Mouse (Mus musculus): ENCODE measurements at regions not wholly inside any gene's neighbourhood (a gene's known extent, or its start where the extent isn't known, plus 50 kb on each side); places are given as distances from the start of the nearest gene placed in this dataset.
"Not testable (repeated sequence)": the region's sequence is repeated elsewhere in the genome, so short reads cannot be mapped to it uniquely, and the experiment has no call there.

GRCm38 (mm10) chr12:18207941-18208340 lies 306.4 kb upstream of the 5730507C01Rik start:
- not testable (repeated sequence) for H3K4me3 ChIP-seq (replicated peaks; ENCODE audit: low read depth, low read length); H3K4me2 ChIP-seq (ENCODE audit: low read length); H3K9ac ChIP-seq (replicated peaks; ENCODE audit: low read length); H3K27ac ChIP-seq (replicated peaks; ENCODE audit: low read depth, low read length); DNase-seq; H3K4me1 ChIP-seq (ENCODE audit: control insufficient read depth, insufficient read depth, low read length); H3K36me3 ChIP-seq (ENCODE audit: control insufficient read depth, insufficient read depth, low read length); H3K9me3 ChIP-seq (ENCODE audit: control insufficient read depth, low read length); ATAC-seq (ENCODE audit: low FRiP score, low TSS enrichment); H3K27me3 ChIP-seq (ENCODE audit: control insufficient read depth, insufficient read depth, low read length)
- 97% methylated on average over 1 of the region's 1 CpGs for WGBS

- ATAC-seq (ENCODE audit: low FRiP score, low TSS enrichment); H3K4me2 ChIP-seq (ENCODE audit: low read length); DNase-seq; H3K4me1 ChIP-seq (ENCODE audit: control insufficient read depth, insufficient read depth, low read length); H3K9ac ChIP-seq (replicated peaks; ENCODE audit: low read length); H3K27ac ChIP-seq (replicated peaks; ENCODE audit: low read depth, low read length); H3K4me3 ChIP-seq (replicated peaks; ENCODE audit: low read depth, low read length); H3K27me3 ChIP-seq (ENCODE audit: control insufficient read depth, insufficient read depth, low read length); H3K36me3 ChIP-seq (ENCODE audit: control insufficient read depth, insufficient read depth, low read length): not testable (repeated sequence)
- peaks cover 12% of the 10 kb centered on the region for H3K9me3 ChIP-seq (ENCODE audit: control insufficient read depth, low read length)
- 89% methylated on average over 16 of the region's 16 CpGs for WGBS
Observed at GRCm38 (mm10) chr12:18216432-18216926, 297.8 kb upstream of the 5730507C01Rik start.

DNA sequence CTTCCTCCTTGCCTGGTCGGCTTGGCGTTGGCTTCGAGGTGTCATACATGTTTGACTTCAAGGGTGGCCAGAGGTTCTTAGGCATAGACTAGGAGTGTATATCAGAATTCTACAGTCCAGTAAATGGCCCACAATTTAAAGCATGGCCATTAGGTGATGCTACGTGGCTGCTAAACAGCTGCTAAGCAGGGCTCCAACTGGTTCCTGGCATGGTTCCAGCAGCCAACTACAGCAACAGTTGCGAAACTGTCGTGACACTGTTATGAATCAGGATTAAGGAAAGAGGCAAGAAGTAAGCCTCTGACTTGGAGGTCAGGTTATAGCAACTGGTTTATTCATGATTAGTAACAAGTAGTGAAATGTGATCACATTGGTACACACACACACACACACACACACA lies 289.8 kb upstream of the 5730507C01Rik start:
- Histone ChIP-seq H3K4me2 (ENCODE audit: low read length) (no peak overlapping the region), H3K27me3 (ENCODE audit: control insufficient read depth, insufficient read depth, low read length) (no peaks in the 10 kb centered on the region), H3K4me3 (replicated peaks; ENCODE audit: low read depth, low read length) (no peak overlapping the region), H3K9ac (replicated peaks; ENCODE audit: low read length) (no peak overlapping the region), H3K36me3 (ENCODE audit: control insufficient read depth, insufficient read depth, low read length) (no peaks in the 10 kb centered on the region), H3K4me1 (ENCODE audit: control insufficient read depth, insufficient read depth, low read length) (no peaks in the 10 kb centered on the region), H3K9me3 (ENCODE audit: control insufficient read depth, low read length) (peaks cover 51% of the 10 kb centered on the region), H3K27ac (replicated peaks; ENCODE audit: low read depth, low read length) (no peak overlapping the region)
- 86% methylated on average over 6 of the region's 6 CpGs for WGBS
- ATAC-seq (ENCODE audit: low FRiP score, low TSS enrichment) (no peak), DNase-seq (no peak)

DNA sequence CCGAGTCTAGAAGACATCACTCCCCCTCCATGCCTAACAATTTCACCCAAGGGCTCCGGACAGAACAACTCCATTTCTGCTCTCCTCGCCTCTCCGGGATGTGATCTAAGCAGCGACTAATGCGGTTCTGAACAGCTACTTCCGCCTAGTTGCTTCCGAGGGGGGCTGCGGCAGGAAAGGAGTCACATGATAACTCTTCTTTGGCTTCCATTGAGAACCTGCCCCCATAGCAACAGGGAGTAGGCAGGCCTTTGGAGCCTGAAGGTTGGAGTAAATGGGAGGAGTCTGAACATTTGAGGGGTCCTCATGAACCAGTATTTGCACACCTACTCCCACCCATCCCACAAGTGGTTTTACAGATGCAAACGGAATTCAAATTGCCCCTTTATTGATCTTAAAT lies 287.6 kb upstream of the 5730507C01Rik start:
- no peak for ATAC-seq (ENCODE audit: low FRiP score, low TSS enrichment)

GRCm38 (mm10) chr12:18231896-18232295 lies 282.4 kb upstream of the 5730507C01Rik start:
- H3K9me3 ChIP-seq (ENCODE audit: control insufficient read depth, low read length) = peaks cover 52% of the 10 kb centered on the region
- WGBS = 82% methylated on average over 5 of the region's 5 CpGs

More for the DNA sequence above, 287.6 kb upstream of the 5730507C01Rik start:
- Histone ChIP-seq H3K9me3 (ENCODE audit: control insufficient read depth, low read length) (peaks cover 68% of the 10 kb centered on the region), H3K4me2 (ENCODE audit: low read length) (no peak overlapping the region), H3K4me3 (replicated peaks; ENCODE audit: low read depth, low read length) (no peak overlapping the region), H3K4me1 (ENCODE audit: control insufficient read depth, insufficient read depth, low read length) (no peaks in the 10 kb centered on the region), H3K27me3 (ENCODE audit: control insufficient read depth, insufficient read depth, low read length) (no peaks in the 10 kb centered on the region), H3K36me3 (ENCODE audit: control insufficient read depth, insufficient read depth, low read length) (no peaks in the 10 kb centered on the region), H3K9ac (replicated peaks; ENCODE audit: low read length) (no peak overlapping the region), H3K27ac (replicated peaks; ENCODE audit: low read depth, low read length) (no peak overlapping the region)
- 92% methylated on average over 10 of the region's 10 CpGs for WGBS
- no peak for DNase-seq

GRCm38 (mm10) chr12:18236330-18236729 lies 278.0 kb upstream of the 5730507C01Rik start:
- not testable (repeated sequence) for H3K4me2 ChIP-seq (ENCODE audit: low read length); H3K27me3 ChIP-seq (ENCODE audit: control insufficient read depth, insufficient read depth, low read length); H3K4me3 ChIP-seq (replicated peaks; ENCODE audit: low read depth, low read length); ATAC-seq (ENCODE audit: low FRiP score, low TSS enrichment); H3K36me3 ChIP-seq (ENCODE audit: control insufficient read depth, insufficient read depth, low read length); H3K9ac ChIP-seq (replicated peaks; ENCODE audit: low read length); H3K4me1 ChIP-seq (ENCODE audit: control insufficient read depth, insufficient read depth, low read length); H3K27ac ChIP-seq (replicated peaks; ENCODE audit: low read depth, low read length); DNase-seq
- peaks cover 45% of the 10 kb centered on the region for H3K9me3 ChIP-seq (ENCODE audit: control insufficient read depth, low read length)

More at GRCm38 (mm10) chr12:18231896-18232295, 282.4 kb upstream of the 5730507C01Rik start:
- not testable (repeated sequence) for H3K4me3 ChIP-seq (replicated peaks; ENCODE audit: low read depth, low read length); DNase-seq; H3K9ac ChIP-seq (replicated peaks; ENCODE audit: low read length); H3K27me3 ChIP-seq (ENCODE audit: control insufficient read depth, insufficient read depth, low read length); H3K36me3 ChIP-seq (ENCODE audit: control insufficient read depth, insufficient read depth, low read length); H3K4me2 ChIP-seq (ENCODE audit: low read length); ATAC-seq (ENCODE audit: low FRiP score, low TSS enrichment); H3K27ac ChIP-seq (replicated peaks; ENCODE audit: low read depth, low read length); H3K4me1 ChIP-seq (ENCODE audit: control insufficient read depth, insufficient read depth, low read length)

DNA sequence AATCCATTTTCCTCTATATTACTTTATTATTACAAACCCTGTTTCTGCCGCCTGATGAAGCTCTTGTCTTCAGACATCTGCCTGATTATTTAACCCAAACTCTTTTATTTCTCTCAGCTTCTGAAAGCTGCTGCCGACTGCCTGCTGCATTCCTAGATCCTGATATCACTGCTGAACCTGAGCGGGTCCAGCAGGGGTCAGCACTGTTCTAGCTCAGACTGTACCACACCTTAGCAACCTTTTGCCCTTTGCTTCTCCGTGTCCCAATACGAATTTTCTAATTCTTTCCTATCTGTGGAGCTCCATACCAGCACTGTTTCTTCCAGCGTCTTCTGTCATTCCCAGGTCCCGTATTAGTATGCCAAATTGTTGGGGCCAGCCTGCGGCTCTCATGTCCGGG lies 276.8 kb upstream of the 5730507C01Rik start:
- no peaks in the 10 kb centered on the region for H3K4me1 ChIP-seq (ENCODE audit: control insufficient read depth, insufficient read depth, low read length)

More for the DNA sequence above, 276.8 kb upstream of the 5730507C01Rik start:
- Histone ChIP-seq H3K27ac (replicated peaks; ENCODE audit: low read depth, low read length) (no peak overlapping the region), H3K9ac (replicated peaks; ENCODE audit: low read length) (no peak overlapping the region), H3K9me3 (ENCODE audit: control insufficient read depth, low read length) (peaks cover 48% of the 10 kb centered on the region), H3K4me2 (ENCODE audit: low read length) (no peak overlapping the region), H3K4me3 (replicated peaks; ENCODE audit: low read depth, low read length) (no peak overlapping the region), H3K36me3 (ENCODE audit: control insufficient read depth, insufficient read depth, low read length) (no peaks in the 10 kb centered on the region), H3K27me3 (ENCODE audit: control insufficient read depth, insufficient read depth, low read length) (no peaks in the 10 kb centered on the region)
- DNase-seq = no peak
- no peak for ATAC-seq (ENCODE audit: low FRiP score, low TSS enrichment)
- 72% methylated on average over 9 of the region's 9 CpGs for WGBS

Measured in midbrain, embryonic 14.5 days (tissue).